8 mouse cellular contexts compared by ENCODE assay signal in genomic region chr7:79792635-79793421, GRCm38 (mm10). TPM values are rescaled to one million over a fixed set of nuclear protein-coding genes. Genes with fewer than 3 reads are reported as not detected.
DNase-seq lines count a peak whose midpoint lies in the region; ATAC-seq lines count a peak whose summit lies in the region.

No protein-coding gene starts in this region.

- intact Hi-C loops in heart, postnatal 25 days (cut with DNase I), result loop anchor here (10.0 kb wide), 1 partner anchor 302 kb away; no protein-coding TSS in a partner anchor
- intact Hi-C loops in heart, postnatal 14 days (cut with DNase I), result loop anchor here (10.0 kb wide), 1 partner anchor 202 kb away; no protein-coding TSS in a partner anchor

- H3K4me1 ChIP-seq in limb, embryonic 12.5 days (replicated peaks), result peaks cover 36% of the 10 kb centered on the region
- peaks cover 14% of the 10 kb centered on the region for H3K4me1 ChIP-seq in midbrain, embryonic 15.5 days

- H3K9ac ChIP-seq in limb, embryonic 12.5 days (replicated peaks), result peak overlapping the region; percentile 50
- H3K9ac ChIP-seq in midbrain, embryonic 15.5 days, result peak overlapping the region; percentile 43

- H3K9me3 ChIP-seq in limb, embryonic 12.5 days, result no peaks in the 10 kb centered on the region
- no peaks in the 10 kb centered on the region for H3K9me3 ChIP-seq in midbrain, embryonic 15.5 days

- WGBS in limb, embryonic 12.5 days, result 1% methylated on average over 80 of the region's 80 CpGs
- WGBS in midbrain, embryonic 15.5 days, result 1% methylated on average over 80 of the region's 80 CpGs

- no peak overlapping the region for H3K27ac ChIP-seq in limb, embryonic 12.5 days
- no peak overlapping the region for H3K27ac ChIP-seq in midbrain, embryonic 15.5 days

- H3K36me3 ChIP-seq in limb, embryonic 12.5 days, result no peaks in the 10 kb centered on the region
- H3K36me3 ChIP-seq in midbrain, embryonic 15.5 days (replicated peaks), result no peaks in the 10 kb centered on the region

- peak; percentile 87 for DNase-seq in heart, adult 11 months
- no peak for DNase-seq in heart, postnatal 25 days (ENCODE audit: low spot score)
- DNase-seq in ES-CJ7 (ENCODE audit: low read depth, low spot score), result peak; percentile 60
- peak; percentile 55 for DNase-seq in embryo, embryonic 9.5 days (ENCODE audit: extremely low spot score)
- DNase-seq in heart, postnatal 14 days, result peak; percentile 33 to 55
- DNase-seq in natural killer cell, adult 2 months (ENCODE audit: low spot score in 2 of 2), result no peak

- ATAC-seq in limb, embryonic 12.5 days (ENCODE audit: insufficient number of reproducible peaks, insufficient read depth, low FRiP score, low TSS enrichment, low read depth), result peak; percentile 28; the same call in 1 of the 2 replicates
- ATAC-seq in midbrain, embryonic 15.5 days (replicated peaks), result peak; percentile 59

- H3K4me2 ChIP-seq in limb, embryonic 12.5 days, result peak overlapping the region; percentile 82
- peak overlapping the region; percentile 87 for H3K4me2 ChIP-seq in midbrain, embryonic 15.5 days

- H3K27me3 ChIP-seq in limb, embryonic 12.5 days, result peaks cover 83% of the 10 kb centered on the region
- peaks cover 39% of the 10 kb centered on the region for H3K27me3 ChIP-seq in midbrain, embryonic 15.5 days (replicated peaks)

- H3K4me3 ChIP-seq in limb, embryonic 12.5 days (replicated peaks), result peak overlapping the region; percentile 48
- peak overlapping the region; percentile 51 for H3K4me3 ChIP-seq in midbrain, embryonic 15.5 days

RNA-seq across cellular contexts. Expression of gene Mesp1, which starts 0.8 kb away (rescaled TPM):
- not detected for total RNA-seq in heart, postnatal 25 days (2021)
- total RNA-seq in heart, postnatal 14 days (2021), result not detected
- polyA plus RNA-seq in limb, embryonic 12.5 days (2016; fragmentation: Nextera tagmentation; extraction: Ambion mirVana), result not detected in 2 replicates
- not detected in 2 replicates for polyA plus RNA-seq in midbrain, embryonic 15.5 days (2015; fragmentation: Nextera tagmentation; extraction: Ambion mirVana)

RNA-seq across cellular contexts. Expression of gene Mesp2, which starts 17.7 kb away (rescaled TPM):
- under 1 TPM in 1 of 2 experiments, not detected in 1; 0.17 TPM for total RNA-seq in heart, postnatal 25 days (2021)
- total RNA-seq in heart, postnatal 14 days (2021), result under 1 TPM; 0.10 to 0.19 TPM
- 0.14 and 0.32 TPM in 2 replicates for polyA plus RNA-seq in limb, embryonic 12.5 days (2016; fragmentation: Nextera tagmentation; extraction: Ambion mirVana)
- polyA plus RNA-seq in midbrain, embryonic 15.5 days (2015; fragmentation: Nextera tagmentation; extraction: Ambion mirVana), result 0.96 and 1.1 TPM in 2 replicates

RNA-seq across cellular contexts. Expression of gene Wdr93, which starts 49.9 kb away (rescaled TPM):
- under 1 TPM in 1 of 2 experiments, not detected in 1; 0.21 TPM for total RNA-seq in heart, postnatal 25 days (2021)
- total RNA-seq in heart, postnatal 14 days (2021), result under 1 TPM; 0.12 to 0.24 TPM
- 0.32 and 0.35 TPM in 2 replicates for polyA plus RNA-seq in limb, embryonic 12.5 days (2016; fragmentation: Nextera tagmentation; extraction: Ambion mirVana)
- 0.43 and 0.54 TPM in 2 replicates for polyA plus RNA-seq in midbrain, embryonic 15.5 days (2015; fragmentation: Nextera tagmentation; extraction: Ambion mirVana)

RNA-seq across cellular contexts. Expression of gene Pex11a, which starts 49.9 kb away (rescaled TPM):
- 10 to 100 TPM; 13.2 to 15.2 TPM for total RNA-seq in heart, postnatal 25 days (2021)
- 10 to 100 TPM; 13.8 to 14.8 TPM for total RNA-seq in heart, postnatal 14 days (2021)
- 12.2 and 12.9 TPM in 2 replicates for polyA plus RNA-seq in limb, embryonic 12.5 days (2016; fragmentation: Nextera tagmentation; extraction: Ambion mirVana)
- 13.5 and 15.3 TPM in 2 replicates for polyA plus RNA-seq in midbrain, embryonic 15.5 days (2015; fragmentation: Nextera tagmentation; extraction: Ambion mirVana)

Comparison
In these comparisons a context has a peak if more than half of its experiments do, and no peak if none do; other contexts are left out.
1. DNase-seq: peak in heart, adult 11 months (single experiment), ES-CJ7 (single experiment), embryo, embryonic 9.5 days (single experiment) and heart, postnatal 14 days (2 of 2); none in heart, postnatal 25 days (single experiment) and natural killer cell, adult 2 months (0 of 2).